Mouse (Mus musculus) embryonic facial prominence, embryonic 14.5 days (tissue): ENCODE measurements around the gene Hacd3. TPM values are rescaled to one million over a fixed set of nuclear protein-coding genes. Genes with fewer than 3 reads are reported as not detected.
"Not testable (repeated sequence)": the region's sequence is repeated elsewhere in the genome, so short reads cannot be mapped to it uniquely, and the experiment has no call there.

Source experiments
- ATAC-seq: fragments of 200-750 bp; cut with Nextera tagmentation; 2 replicates; pipeline ENCODE4 v1.8.0; 2017; ENCODE audit warnings: low read depth, moderate number of reproducible peaks, moderate TSS enrichment
- DNase-seq: peaks from one replicate; pipeline ENCODE4 v3.0.0-alpha.2; 2015; ENCODE audit warnings: low spot score
- H3K27ac ChIP-seq: fragments of 300-500 bp; sonication (generic); replicated peaks from 2 replicates; pipeline ENCODE4 v1.5.1; 2014; ENCODE audit warnings: low read depth, mild to moderate bottlenecking, low read length, moderate library complexity
- H3K27me3 ChIP-seq: fragments of 300-500 bp; sonication (generic); replicated peaks from 2 replicates; pipeline ENCODE4 v1.6.1; 2014; ENCODE audit warnings: low read length; ENCODE audit not compliant: control insufficient read depth, insufficient read depth
- H3K36me3 ChIP-seq: fragments of 300-500 bp; sonication (generic); 2 replicates; pipeline ENCODE4 v1.6.1; 2014; ENCODE audit warnings: low read length, mixed read lengths; ENCODE audit not compliant: control insufficient read depth, insufficient read depth
- H3K4me1 ChIP-seq: fragments of 300-500 bp; sonication (generic); 2 replicates; pipeline ENCODE4 v1.6.1; 2014; ENCODE audit warnings: antibody characterized with exemption, low read length; ENCODE audit not compliant: control insufficient read depth, insufficient read depth
- H3K4me2 ChIP-seq: fragments of 300-500 bp; sonication (generic); 2 replicates; pipeline ENCODE4 v1.6.1; 2014; ENCODE audit warnings: low read depth, mild to moderate bottlenecking, low read length, moderate library complexity, mixed read lengths
- H3K4me3 ChIP-seq: fragments of 300-500 bp; sonication (generic); 2 replicates; pipeline ENCODE4 v1.5.1; 2014; ENCODE audit warnings: low read depth, mild to moderate bottlenecking, low read length
- H3K9ac ChIP-seq: fragments of 300-500 bp; sonication (generic); 2 replicates; pipeline ENCODE4 v1.6.1; 2014; ENCODE audit warnings: low read depth, mild to moderate bottlenecking, low read length, moderate library complexity, mixed read lengths
- H3K9me3 ChIP-seq: fragments of 300-500 bp; sonication (generic); 2 replicates; pipeline ENCODE4 v1.6.1; 2016; ENCODE audit warnings: low read length; ENCODE audit not compliant: control insufficient read depth
- WGBS: fragments of 180-500 bp; shearing (Covaris S2); extraction: QIAGEN DNeasy Blood & Tissue Kit; methylation state at CpG from one replicate; pipeline ENCODE4 v1.1.7; 2014; 5-methylcytosine and 5-hydroxymethylcytosine counted together
- polyA plus RNA-seq: library from polyadenylated mRNA; unstranded; fragments of >200 nt; fragmentation: Nextera tagmentation; extraction: Ambion mirVana; gene quantifications from 2 replicates; pipeline ENCODE4 v1.2.1, GENCODE M21; 2014

Hacd3 gene
- polyA plus RNA-seq, 1 experiment from 2014 or later = 37.9 TPM

- WGBS = under 1% methylated on average over 42 of the region's 85 CpGs
- Histone ChIP-seq H3K36me3 (peaks cover 9% of the 10 kb centered on the region), H3K27me3 (no peaks in the 10 kb centered on the region), H3K4me3 (peak within 1 kb of the TSS; percentile 99), H3K9ac (peak within 1 kb of the TSS; percentile 98), H3K27ac (peak within 1 kb of the TSS; percentile 89), H3K9me3 (no peaks in the 10 kb centered on the region), H3K4me2 (peak within 1 kb of the TSS; percentile 61), H3K4me1 (peaks cover 6% of the 10 kb centered on the region)
- DNase-seq = peak; percentile 96
- peak; percentile 96 for ATAC-seq
These were observed 11.0 kb upstream of the Hacd3 start, which contains the start of gene Dpp8 for GRCm38 (mm10) chr9:65032269-65033108. Dpp8 (plus strand) TSS chr9:65032414.

- 38% methylated on average over 4 of the region's 4 CpGs for WGBS
- Histone ChIP-seq H3K4me2 (peak overlapping the region; percentile 41), H3K4me1 (peaks cover 6% of the 10 kb centered on the region), H3K9me3 (no peaks in the 10 kb centered on the region), H3K36me3 (peaks cover 3% of the 10 kb centered on the region), H3K9ac (peak overlapping the region; percentile 30; the same call in 1 of the 2 replicates), H3K27me3 (no peaks in the 10 kb centered on the region), H3K4me3 (peak overlapping the region; percentile 99), H3K27ac (no peak overlapping the region)
- ATAC-seq (no peak), DNase-seq (no peak)
These were observed 10.4 kb upstream of the Hacd3 start for GRCm38 (mm10) chr9:65031894-65032268.

- ATAC-seq, H3K9me3 ChIP-seq, H3K9ac ChIP-seq, H3K36me3 ChIP-seq, H3K4me1 ChIP-seq, H3K27ac ChIP-seq, H3K4me2 ChIP-seq, DNase-seq, H3K27me3 ChIP-seq, H3K4me3 ChIP-seq: not testable (repeated sequence)
- 69% methylated on average over 5 of the region's 5 CpGs for WGBS
These were observed 9.9 kb upstream of the Hacd3 start for GRCm38 (mm10) chr9:65031355-65031754.

GRCm38 (mm10) chr9:65028313-65028712 is 6.8 kb upstream of the Hacd3 start:
- Histone ChIP-seq H3K4me1 (peaks cover 3% of the 10 kb centered on the region), H3K27ac (no peak overlapping the region), H3K36me3 (no peaks in the 10 kb centered on the region), H3K9me3 (no peaks in the 10 kb centered on the region), H3K4me3 (no peak overlapping the region), H3K4me2 (no peak overlapping the region), H3K27me3 (no peaks in the 10 kb centered on the region), H3K9ac (no peak overlapping the region)
- WGBS = 82% methylated on average over 5 of the region's 5 CpGs
- ATAC-seq = no peak
- DNase-seq = no peak

GRCm38 (mm10) chr9:65027241-65027640 is 5.7 kb upstream of the Hacd3 start:
- Histone ChIP-seq H3K27me3 (no peaks in the 10 kb centered on the region), H3K36me3 (no peaks in the 10 kb centered on the region), H3K4me2 (no peak overlapping the region), H3K9ac (no peak overlapping the region), H3K4me3 (no peak overlapping the region), H3K9me3 (no peaks in the 10 kb centered on the region), H3K27ac (no peak overlapping the region), H3K4me1 (peaks cover 1% of the 10 kb centered on the region; the same call in 1 of the 2 replicates)
- WGBS = 73% methylated on average over 7 of the region's 7 CpGs
- ATAC-seq (no peak), DNase-seq (no peak)

GRCm38 (mm10) chr9:65023447-65023846 is 2.0 kb upstream of the Hacd3 start:
- no peak for ATAC-seq
- peaks cover 19% of the 10 kb centered on the region for H3K4me1 ChIP-seq
- H3K4me2 ChIP-seq = no peak overlapping the region
- no peaks in the 10 kb centered on the region for H3K27me3 ChIP-seq
- H3K4me3 ChIP-seq = no peak overlapping the region
- H3K36me3 ChIP-seq = no peaks in the 10 kb centered on the region
- DNase-seq = no peak
- H3K9ac ChIP-seq = no peak overlapping the region
- no peak overlapping the region for H3K27ac ChIP-seq
- 90% methylated on average over 3 of the region's 3 CpGs for WGBS
- H3K9me3 ChIP-seq = no peaks in the 10 kb centered on the region

- Histone ChIP-seq H3K4me3 (no peak overlapping the region), H3K9me3 (no peaks in the 10 kb centered on the region), H3K4me1 (peaks cover 19% of the 10 kb centered on the region), H3K27me3 (no peaks in the 10 kb centered on the region), H3K9ac (no peak overlapping the region), H3K36me3 (no peaks in the 10 kb centered on the region), H3K4me2 (no peak overlapping the region), H3K27ac (no peak overlapping the region)
- WGBS = 71% methylated on average over 4 of the region's 4 CpGs
- ATAC-seq (no peak), DNase-seq (no peak)
These were observed 1.2 kb upstream of the Hacd3 start for GRCm38 (mm10) chr9:65022580-65023135.

GRCm38 (mm10) chr9:65021887-65022579 is 540 bp upstream of the Hacd3 start:
- Histone ChIP-seq H3K36me3 (no peaks in the 10 kb centered on the region), H3K27me3 (no peaks in the 10 kb centered on the region), H3K27ac (peak overlapping the region; percentile 85), H3K9me3 (no peaks in the 10 kb centered on the region), H3K4me2 (peak overlapping the region; percentile 92), H3K4me1 (peaks cover 19% of the 10 kb centered on the region), H3K4me3 (peak overlapping the region; percentile 99), H3K9ac (peak overlapping the region; percentile 92)
- DNase-seq (no peak), ATAC-seq (no peak; the same call in 1 of the 2 replicates)
- WGBS = 22% methylated on average over 9 of the region's 9 CpGs
